Mouse (Mus musculus): ENCODE data around the gene Unc79.

Unc79 gene

DNA sequence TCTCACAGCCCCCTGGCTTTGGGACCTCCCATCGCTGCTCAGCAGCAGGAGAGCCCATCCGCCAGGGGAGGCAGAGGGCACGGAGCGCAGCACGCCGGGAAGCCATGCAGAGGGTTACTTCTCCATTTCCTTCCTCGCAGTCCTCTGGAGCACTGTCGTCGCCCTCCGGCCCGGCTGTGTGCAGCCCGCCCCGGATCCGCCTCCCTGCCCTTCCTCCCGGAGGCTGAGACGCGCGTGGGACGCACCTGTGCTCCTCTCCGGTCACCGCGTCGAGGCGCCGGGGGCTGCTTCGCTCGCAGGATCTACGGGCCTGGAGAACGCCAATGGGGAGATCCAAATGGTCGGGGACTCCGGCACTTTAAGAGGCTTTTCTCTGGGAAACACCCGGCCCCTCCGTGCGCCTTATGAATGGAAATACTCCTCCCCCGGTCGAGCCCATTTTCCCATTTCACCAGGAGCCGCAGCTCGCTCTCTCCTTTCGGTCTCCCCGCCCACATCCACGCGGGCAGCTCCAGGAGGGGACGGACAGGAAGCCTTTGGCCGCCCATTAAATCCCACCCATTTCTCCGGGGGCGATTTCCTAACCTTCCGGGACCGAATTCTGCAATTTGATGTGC lies at the start of gene Unc79:
TSS of gene Unc79 (plus strand) at position 82 of the 617 bp plus-strand sequence.
- peak; percentile 26 for DNase-seq (ENCODE audit: low read depth, low spot score)

DNA sequence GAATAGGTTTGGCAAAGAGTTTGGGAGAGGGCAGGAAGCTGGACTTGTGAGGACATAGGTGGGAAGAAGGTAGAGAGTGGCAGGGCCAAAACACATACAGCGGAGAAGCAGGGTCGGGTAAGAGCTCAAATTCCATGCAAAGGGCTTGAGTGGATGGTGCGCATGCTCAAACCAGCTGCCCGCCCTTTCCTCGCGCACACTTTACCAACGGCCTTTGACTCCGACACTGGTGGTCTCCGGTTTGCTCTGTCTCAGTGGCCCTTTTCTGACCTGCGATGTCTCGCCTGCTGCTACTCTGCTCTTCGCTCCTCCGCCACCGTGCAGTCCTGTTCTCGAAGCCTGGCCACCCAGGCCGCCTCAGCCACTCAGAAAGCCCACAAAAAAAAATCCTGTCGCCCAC lies 49.6 kb upstream of the Unc79 start, which contains the start of gene Cox8c:
TSS of gene Cox8c (plus strand) at position 226 of the 400 bp plus-strand sequence.
- no peak for DNase-seq (ENCODE audit: low read depth, low spot score)

DNA sequence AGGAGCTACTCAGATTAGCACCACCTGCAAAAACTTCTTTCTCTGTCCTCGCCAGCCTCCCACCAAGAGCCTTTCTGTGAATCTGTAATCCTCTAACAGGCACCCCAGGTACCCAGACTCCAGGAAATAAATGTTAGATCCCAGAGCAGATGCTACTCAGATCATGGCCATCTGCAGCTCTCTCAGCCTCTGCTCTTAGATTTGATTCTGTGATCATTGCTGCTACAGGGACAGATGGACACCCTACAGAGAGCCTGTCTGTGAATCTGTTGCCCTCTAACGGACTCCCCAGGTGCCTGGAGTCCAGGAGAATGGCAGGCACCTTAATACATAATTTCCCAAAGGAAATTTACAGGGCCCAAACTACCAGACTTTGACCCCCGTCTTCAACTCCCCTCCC lies 40.5 kb upstream of the Unc79 start:
- DNase-seq (ENCODE audit: low read depth, low spot score), result no peak

DNA sequence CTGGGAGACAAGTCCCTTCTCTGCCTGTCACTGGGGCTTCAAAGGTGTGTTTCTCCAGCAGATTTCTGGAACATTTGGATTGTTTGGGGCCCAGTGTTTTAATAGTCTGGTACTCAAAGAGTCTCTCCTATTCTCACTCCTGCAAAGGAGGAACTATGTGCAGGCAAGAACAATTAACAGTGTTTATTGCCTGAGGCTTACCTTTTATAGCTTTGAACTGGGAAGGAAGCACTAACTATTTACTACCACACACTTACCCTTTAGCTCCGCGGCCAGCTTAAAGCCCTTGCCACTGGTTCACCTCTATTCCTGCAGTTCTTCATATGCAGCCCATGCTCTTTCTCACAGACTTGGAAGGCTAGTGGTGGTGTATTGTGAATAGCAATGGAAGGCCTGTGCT lies 32.6 kb upstream of the Unc79 start:
- DNase-seq (ENCODE audit: low read depth, low spot score), result no peak

DNA sequence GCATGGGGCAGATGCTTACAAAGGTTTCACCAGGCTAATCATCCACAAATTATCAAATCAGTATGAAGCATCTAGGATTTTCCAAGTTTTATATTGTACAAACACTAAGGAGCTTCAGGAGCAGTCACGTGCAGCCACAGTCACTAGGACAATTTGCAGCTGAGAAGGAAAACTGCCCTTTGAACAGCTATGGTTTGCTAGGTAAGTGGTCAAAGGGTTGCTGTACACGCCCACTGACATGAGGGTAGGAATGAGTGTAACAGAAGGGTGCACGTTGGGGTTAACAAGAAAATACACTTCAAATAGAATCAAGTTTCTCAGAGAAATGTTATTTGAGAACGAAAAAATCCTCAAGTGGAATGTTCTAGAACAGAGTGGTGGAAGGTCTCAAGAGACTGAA lies 18.9 kb upstream of the Unc79 start:
- no peak for DNase-seq (ENCODE audit: low read depth, low spot score)

DNA sequence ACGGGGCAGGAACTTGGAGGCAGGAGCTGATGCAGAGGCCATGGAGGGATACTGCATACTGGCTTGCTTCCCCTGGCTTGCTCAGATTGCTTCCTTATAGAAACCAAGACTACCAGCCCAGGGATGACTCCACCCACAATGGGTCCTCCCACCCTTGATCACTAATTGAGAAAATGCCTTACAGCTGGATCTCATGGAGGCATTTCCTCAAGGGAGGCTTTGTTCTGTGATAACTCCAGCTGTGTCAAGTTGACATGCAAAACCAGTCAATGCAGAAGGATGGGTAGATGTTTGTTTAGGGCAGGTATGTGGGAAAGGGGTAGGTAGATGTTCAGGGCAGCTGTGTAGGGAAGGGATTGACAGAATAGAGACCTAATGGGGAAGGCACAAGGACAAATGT lies 18.3 kb upstream of the Unc79 start:
- DNase-seq (ENCODE audit: low read depth, low spot score), result no peak

DNA sequence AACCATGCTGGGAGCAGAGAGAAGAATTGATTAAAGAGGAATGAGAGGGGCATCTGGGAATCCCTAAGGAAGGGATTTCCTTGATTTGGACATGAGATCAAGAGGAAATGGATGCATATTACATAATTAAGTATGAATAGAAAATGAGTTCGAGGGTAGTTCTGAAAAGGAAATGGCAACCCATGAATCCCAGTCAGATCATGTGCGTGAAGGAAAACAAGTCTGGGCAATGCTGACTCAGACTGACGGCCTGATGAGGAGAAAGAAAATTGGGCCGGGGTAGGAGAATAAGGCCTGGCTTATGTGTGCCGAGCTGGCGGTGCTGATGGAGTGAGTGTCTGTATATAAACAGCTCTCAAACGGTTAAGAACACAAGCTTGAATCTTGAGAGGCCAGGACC lies 17.9 kb upstream of the Unc79 start:
- no peak for DNase-seq (ENCODE audit: low read depth, low spot score)

DNA sequence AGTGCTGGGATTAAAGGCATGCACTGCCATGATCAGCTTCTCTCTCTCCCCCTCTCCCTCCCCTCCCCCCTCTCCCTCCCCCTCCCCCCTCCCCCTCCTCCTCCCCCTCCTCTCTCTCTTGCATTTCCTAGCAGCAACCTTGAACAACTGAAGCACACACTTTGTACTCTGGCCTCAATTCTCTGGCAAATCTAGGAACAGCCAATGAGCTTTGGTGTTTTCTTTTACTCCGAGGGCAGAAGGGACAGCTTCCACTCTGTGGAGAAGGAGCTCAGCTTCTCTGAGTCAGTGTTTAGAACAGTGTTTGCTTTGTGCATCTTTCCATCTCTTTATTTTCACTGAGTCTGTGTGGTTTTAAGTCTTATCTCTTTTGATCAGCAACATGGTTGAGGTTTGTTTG lies 12.8 kb upstream of the Unc79 start:
- no peak for DNase-seq (ENCODE audit: low read depth, low spot score)

DNA sequence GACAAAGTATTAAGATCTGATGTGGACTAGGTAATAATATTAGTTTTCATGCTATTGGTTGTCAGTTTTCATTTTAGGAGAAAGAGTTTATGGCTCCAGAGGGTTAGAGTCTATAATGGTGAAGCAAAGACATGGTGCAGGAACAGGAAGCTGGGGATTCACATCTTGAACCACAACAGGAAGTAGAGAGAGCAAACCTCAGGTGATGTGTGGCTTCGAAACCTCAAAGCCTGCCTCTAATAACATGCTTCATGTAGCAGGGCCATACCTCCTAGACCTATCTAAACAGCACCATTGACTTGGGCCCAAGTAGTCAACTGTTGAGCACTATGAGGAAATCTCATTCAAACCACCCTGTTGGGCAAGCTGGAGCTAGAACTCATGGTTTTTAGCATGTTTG lies 3.1 kb upstream of the Unc79 start:
- DNase-seq (ENCODE audit: low read depth, low spot score), result no peak

DNA sequence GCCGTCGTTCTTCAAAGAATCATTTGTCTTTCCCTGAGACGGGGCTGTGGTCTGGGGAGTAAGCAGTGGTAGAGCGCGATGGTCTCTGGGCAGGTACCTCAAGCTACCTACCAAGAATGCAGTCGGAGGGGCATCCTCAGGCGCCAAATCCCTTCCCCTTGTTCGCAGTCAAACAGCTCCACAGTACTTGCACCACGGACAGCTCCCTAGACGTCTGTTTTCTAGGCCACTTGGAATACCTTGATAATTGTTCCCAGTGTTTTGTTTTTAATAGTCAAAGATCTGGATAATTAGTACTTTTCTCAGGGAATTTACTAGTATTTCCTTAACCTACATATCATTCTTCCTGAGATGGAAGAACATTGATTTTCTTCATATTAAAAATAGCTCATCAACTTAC lies 833 bp upstream of the Unc79 start:
- DNase-seq (ENCODE audit: low read depth, low spot score), result no peak

DNA sequence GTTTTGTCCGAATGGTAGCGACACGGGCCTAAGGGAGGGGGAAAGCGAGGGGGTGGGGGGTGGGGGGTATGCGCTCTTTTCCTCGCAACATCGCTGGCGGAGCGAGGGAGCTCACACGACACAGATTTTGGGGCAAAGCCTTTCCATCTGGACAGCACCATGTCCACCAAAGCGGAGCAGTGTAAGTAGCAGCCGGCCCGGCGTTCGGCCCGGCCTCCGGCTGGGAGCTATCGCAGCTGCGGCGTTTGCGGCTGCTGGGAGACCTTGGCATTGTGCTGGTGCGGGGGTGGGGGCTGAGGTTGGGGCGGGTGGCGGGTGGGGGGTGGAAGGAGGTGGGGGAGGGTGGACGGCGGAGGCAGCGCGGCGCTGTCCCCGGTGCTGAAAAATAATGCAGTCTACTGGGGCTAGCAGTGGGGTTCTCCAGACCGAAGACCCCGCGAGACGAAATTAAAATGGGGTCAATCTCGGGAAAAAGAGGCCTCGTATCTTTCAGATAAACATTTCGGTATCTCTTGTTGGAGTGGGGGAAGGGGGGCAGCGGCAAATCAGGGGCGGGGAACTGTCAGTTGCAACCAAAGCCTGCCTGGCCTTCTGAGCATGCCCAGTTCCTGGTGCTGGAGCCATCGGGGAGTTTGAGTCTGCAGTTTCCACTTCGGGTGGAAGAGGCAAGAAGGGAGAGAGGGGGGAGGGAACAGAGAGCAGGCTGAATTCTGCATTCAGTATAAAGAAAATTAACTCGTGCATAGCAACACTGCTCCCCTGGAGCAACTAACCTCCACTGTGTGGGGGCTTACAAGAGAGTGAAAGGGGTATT lies 943 bp downstream of the Unc79 start:
- DNase-seq (ENCODE audit: low read depth, low spot score), result peak; percentile 55

DNA sequence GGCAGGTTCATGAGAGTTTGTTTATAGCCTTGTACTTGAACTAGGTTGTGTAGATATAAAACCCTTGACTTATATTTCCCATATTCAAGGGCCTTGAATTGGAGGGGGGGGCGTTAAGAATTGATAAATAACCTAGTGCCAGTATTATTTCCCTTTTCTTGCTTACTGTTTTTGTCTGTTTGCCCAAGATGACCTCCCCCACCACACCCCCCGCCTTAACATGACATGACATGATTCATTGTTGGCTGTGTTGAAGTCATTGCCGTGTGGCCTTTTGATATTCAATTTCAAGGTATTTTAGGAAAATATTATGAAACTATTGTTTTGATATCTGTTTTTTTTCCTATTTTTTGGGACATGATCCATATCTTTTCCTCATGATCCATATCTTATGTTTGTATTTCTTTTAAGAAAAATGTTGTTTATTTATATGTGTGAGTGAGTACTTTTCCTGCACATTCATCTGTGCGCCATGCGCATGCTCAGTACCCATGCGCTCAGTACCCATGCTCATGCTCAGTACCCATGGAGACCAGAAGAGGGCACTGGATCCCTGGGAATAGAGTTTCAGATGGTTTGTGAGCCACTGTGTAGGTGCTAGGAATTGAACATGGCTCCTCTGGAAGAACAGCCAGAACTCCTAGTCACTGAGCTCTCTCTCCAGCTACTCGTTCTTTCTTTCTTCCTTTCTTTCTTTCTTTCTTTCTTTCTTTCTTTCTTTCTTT lies 11.6 kb downstream of the Unc79 start:
- DNase-seq (ENCODE audit: low read depth, low spot score), result no peak

DNA sequence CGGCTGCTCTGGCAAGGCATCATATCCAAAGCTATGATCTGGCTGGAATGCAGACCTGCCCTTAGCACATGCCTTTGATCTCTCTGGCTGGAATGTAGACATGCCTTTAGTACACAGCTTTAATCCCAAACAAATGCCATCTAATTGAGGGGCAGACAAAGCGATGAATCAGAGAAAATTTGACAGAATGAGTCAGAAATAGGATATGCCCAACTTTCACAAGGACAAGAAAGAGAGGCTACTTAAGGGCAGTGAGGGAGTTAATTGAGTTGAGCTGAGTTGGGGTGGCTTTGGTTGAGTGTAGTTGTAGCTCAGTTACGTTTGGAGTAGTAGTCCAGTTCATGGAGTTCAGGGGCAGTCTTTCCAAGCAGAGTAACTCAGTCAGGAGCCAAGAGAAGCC lies 12.4 kb downstream of the Unc79 start:
- no peak for DNase-seq (ENCODE audit: low read depth, low spot score)

DNA sequence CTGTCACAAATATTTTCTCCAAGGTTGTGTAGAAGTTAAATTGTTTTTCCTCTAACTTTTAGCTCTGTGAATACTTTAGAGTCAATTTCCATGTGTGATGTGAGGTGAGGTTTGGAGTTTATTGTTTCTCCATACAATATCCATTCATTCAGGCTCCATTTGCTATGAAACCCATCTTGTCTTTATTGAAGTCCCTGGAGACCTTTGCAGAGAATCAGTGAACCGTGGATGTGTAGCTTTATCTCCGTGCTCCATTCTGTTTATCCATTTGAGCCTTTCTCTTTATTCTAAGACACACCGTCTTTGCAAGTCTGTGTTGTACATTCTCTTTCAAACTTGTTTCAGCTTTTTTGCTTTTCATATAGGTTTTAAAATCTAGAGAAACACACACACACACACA lies 15.8 kb downstream of the Unc79 start:
- DNase-seq (ENCODE audit: low read depth, low spot score), result no peak

DNA sequence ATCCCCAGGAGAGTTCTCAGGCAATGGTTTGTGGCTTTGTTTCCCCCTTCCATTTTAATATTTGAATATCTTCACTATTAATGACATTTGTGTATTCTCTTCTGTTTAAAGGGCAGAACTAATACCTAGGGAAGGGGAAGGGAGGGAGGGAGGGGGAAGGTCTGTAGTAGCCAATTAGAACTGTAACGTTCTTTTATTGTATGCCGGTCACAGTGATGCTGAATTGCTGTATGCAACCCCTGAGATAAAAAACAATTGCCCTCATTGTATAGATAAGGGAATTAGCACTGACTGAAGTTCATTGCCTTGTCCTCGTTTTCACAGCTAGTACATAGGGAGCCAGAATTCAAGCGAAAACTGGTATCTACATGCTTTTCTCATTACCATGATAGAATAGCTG lies 31.9 kb downstream of the Unc79 start:
- no peak for DNase-seq (ENCODE audit: low read depth, low spot score)

DNA sequence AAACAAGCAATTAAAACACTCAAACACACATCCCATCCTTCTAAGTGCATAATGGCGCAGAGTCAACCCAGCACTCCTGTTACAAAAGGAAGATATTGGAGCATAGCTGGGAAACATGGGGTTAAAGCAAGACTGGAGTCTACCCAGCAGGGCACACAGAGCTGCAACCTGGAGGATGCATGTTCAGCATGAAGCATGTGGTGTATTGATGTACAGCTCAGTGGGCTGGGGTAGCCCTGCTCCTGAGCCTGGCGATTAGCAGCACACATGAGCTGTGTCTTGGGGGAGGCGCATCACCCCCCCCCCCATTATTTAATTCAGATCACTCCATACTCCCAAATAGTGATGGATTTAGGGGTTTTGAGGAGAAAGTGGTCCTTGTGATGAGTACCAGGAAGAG lies 32.9 kb downstream of the Unc79 start:
- no peak for DNase-seq (ENCODE audit: low read depth, low spot score)

DNA sequence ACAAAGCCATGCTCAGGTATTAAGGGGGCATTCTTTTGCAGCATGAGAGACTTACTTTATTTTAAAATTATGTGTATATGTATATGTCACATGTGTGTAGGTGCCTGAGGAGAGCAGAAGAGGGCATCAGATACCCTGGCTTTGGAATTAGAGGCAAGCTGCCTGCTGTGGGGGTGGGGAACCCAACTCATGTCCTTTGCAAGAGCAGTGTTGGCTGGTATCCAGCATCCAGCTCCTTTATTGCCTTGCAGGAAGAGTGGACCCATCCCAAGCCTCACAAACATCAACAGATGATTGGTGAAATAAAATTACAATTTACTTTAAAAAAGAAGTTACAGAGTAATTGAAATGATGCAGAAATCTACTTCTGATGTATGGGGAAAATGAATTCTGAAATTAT lies 36.7 kb downstream of the Unc79 start:
- DNase-seq (ENCODE audit: low read depth, low spot score), result no peak

DNA sequence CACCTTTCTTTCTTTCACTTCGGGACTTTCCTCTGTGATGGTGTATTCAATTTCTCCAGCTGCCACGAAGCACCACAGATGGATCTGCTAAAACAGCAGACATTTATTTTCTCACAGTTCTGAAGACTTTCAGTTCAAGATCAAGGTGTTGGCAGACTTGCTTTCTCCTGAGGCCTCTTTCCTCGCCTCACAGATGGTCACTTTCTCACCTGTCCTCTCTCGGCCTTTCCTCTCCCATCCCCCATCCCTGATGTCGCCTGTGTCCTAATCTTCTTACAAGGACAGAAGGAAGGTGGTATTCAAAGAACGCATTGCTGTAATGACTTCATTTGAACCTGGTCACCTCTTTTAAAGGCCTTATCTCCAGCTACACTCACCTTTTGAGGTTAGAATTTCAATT lies 39.1 kb downstream of the Unc79 start:
- DNase-seq (ENCODE audit: low read depth, low spot score), result no peak

DNA sequence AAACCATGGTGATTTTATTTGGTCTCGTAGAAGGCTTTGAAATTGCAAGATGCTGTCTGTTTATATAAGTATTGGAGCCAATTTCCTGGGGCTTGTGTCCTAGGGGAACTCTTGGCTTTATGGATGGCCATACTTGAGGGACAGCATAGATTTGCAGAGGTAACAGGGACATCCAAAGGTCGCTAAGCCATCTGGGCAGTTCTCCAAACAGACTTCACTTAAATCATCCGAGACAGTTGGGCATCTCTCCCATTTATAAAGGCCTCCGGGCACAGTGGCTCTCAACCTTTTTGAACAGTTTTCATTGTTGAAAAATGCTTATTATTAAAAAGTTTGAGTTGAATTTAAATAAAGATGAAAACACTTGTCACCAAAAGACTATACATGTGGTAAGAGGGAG lies 59.8 kb downstream of the Unc79 start:
- no peak for DNase-seq (ENCODE audit: low read depth, low spot score)

DNA sequence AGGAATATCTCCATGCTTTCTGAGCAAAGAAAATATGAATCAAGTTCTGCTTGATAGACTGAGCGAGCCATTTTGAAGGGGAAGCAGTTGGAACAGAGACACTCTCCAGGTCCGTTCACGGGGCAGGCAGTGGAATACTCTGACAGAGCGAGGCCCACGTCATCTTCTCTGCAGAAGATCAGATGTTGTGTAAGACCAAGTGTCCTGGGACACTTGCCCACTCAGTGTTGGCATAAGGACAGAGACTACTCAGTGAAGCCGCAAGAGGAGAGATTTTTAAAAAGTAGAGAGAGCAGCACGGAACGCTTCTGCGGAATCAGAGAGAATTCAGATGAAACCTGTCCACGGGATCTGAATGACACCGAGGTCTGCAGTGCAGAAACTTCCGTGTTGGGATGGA lies 69.5 kb downstream of the Unc79 start:
- no peak for DNase-seq (ENCODE audit: low read depth, low spot score)

DNA sequence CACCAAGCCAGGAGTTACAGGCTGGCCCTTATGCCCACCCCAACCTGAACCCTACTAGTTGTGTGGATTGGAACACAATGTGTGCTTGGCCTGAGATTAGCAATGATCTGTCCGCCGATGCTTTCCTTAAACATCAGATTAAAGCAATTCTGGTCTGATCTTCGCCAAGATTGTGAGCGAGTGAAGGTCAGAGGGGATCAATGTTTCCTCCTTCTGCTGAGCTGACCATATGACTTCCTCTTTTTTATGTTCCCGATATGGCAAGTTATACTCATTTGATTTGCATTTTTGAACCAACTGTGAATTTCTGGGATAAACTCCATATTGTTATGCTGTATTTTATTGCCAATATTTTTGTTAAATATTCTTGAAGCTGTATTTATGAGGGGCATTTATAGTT lies 88.0 kb downstream of the Unc79 start:
- DNase-seq (ENCODE audit: low read depth, low spot score), result no peak

DNA sequence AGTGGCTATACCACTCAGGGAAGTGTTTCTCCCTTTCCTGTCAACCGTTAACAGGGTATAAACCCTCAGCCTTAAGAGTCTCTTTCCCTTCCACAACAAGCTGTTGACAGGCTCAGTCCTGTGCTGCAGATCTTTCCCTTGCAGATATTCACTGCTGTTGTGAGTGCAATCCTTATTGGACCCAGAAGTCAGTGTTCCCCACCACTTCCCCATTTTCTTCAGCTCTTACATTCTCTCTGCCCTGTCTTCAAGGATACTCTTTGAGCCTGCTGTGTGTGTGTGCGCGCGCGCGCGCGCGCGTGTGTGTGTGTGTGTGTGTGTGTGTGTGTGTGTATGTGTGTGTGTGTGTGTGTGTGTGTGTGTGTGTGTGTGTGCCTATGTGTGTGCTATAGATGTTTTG lies 90.7 kb downstream of the Unc79 start:
- no peak for DNase-seq (ENCODE audit: low read depth, low spot score)

DNA sequence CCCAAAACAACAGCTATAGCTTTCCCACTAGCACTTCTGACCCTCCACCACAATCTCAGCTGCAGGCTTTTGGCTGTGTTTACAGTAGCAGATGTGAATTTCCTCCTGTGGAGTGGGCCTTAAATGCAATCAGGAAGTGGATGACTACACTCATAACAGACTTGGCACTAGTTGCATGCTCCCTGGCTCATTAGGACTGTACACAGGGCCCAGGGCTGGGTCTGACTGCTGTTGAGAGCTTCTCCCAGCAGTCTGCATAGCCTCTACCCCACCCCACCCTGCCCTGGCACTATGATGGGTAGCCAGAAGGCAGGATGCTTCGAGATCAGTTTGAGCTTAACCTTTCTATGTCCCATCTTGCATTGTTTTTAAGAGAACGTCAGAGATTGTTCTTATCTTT lies 91.5 kb downstream of the Unc79 start:
- DNase-seq (ENCODE audit: low read depth, low spot score), result no peak
